30 mouse cellular contexts compared by ENCODE assay signal in the genomic region with DNA sequence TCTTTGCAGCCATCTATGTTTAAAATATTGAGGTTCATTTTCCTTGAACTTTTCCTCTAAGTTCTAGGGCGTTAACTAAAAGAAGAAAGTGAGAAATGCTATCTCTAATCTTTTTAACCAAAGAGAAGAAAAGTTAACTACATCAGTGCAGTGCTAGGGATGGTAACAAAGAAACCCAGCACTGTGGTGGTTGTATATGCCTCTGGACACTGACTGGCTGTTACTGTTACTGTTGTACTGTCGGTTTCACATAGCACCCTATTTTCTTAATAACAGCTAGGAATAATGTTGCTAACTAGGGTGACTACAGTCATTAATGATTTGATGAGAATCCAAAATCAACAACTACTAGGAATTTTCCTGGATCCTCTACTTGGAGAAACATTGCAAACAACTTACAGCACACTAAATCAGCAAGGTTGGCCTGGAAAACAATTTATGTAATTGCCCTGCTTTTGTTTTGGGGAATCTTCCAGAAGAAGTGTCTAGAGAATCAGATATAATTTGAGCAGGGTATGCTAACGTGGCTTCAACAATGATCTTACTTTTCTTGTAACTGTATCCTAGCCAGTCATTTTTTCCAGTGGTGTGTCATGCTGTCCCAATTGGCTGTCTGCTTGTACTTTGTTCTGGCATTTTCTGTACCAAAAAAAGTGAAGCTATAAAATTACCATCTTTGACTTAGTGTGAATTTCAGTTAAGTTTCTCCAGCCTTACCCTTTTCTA. TPM values are rescaled to one million over a fixed set of nuclear protein-coding genes. Genes with fewer than 3 reads are reported as not detected.
DNase-seq lines count a peak whose midpoint lies in the region; ATAC-seq and TF ChIP-seq lines count a peak whose summit lies in the region.
"Had no signal": no experiment of that assay in that cellular context is flagged by ENCODE, and none has a peak within 500 bp of the region (broad histone marks: within the 10 kb centered on the region; RNA-seq: fewer than 3 reads in every experiment).

No protein-coding gene starts in this region.

- H3K9ac ChIP-seq in lung, embryonic 16.5 days (ENCODE audit: low read length) = no peak overlapping the region
- H3K9ac ChIP-seq: embryonic facial prominence, embryonic 15.5 days; forebrain, embryonic 15.5 days; hindbrain, embryonic 12.5 days; limb, embryonic 12.5 days; liver, postnatal 0 days had no signal

- no peaks in the 10 kb centered on the region for H3K9me3 ChIP-seq in lung, embryonic 16.5 days (ENCODE audit: control insufficient read depth, low read length)
- H3K9me3 ChIP-seq: embryonic facial prominence, embryonic 15.5 days; forebrain, embryonic 15.5 days; G1E; hindbrain, embryonic 12.5 days; limb, embryonic 12.5 days had no signal

- no peaks in the 10 kb centered on the region for H3K36me3 ChIP-seq in lung, embryonic 16.5 days (ENCODE audit: control insufficient read depth, insufficient read depth, low read length)
- no peaks in the 10 kb centered on the region for H3K36me3 ChIP-seq in myocyte (ENCODE audit: control insufficient read depth, insufficient read depth)
- H3K36me3 ChIP-seq: embryonic facial prominence, embryonic 15.5 days; forebrain, embryonic 15.5 days; G1E; hindbrain, embryonic 12.5 days; limb, embryonic 12.5 days had no signal

- ATAC-seq in lung, embryonic 16.5 days (ENCODE audit: low read depth) = peak; percentile 69; the same call in 1 of the 2 replicates
- ATAC-seq: activated CD4-positive, CD25-positive, alpha-beta regulatory T cell, adult 4 months; forebrain, embryonic 15.5 days; intestine, postnatal 0 days; liver, postnatal 0 days had no signal

- no peak for TF ChIP-seq POLR2A in myocyte (IDR thresholded peaks at IDR 0.05; ENCODE audit: insufficient read length, low read depth)

- no peak overlapping the region for H3K4me2 ChIP-seq in lung, embryonic 16.5 days (ENCODE audit: low read depth, low read length)
- H3K4me2 ChIP-seq in myocyte (ENCODE audit: low read depth) = peak overlapping the region; percentile 31
- H3K4me2 ChIP-seq: embryonic facial prominence, embryonic 15.5 days; forebrain, embryonic 15.5 days; hindbrain, embryonic 12.5 days; limb, embryonic 12.5 days; liver, embryonic 11.5 days; midbrain, embryonic 11.5 days had no signal

- H3K4me3 ChIP-seq in gastrocnemius, adult 2 months = no peak overlapping the region
- no peak overlapping the region for H3K4me3 ChIP-seq in lung, embryonic 16.5 days (ENCODE audit: low read length)
- no peak overlapping the region for H3K4me3 ChIP-seq in myocyte
- H3K4me3 ChIP-seq: embryonic facial prominence, embryonic 15.5 days; forebrain, embryonic 15.5 days; hindbrain, embryonic 12.5 days; limb, embryonic 12.5 days had no signal

- H3K27ac ChIP-seq in gastrocnemius, adult 2 months = peak overlapping the region; percentile 71
- H3K27ac ChIP-seq in lung, embryonic 16.5 days (ENCODE audit: low read length) = peak overlapping the region; percentile 34; the same call in 1 of the 2 replicates
- H3K27ac ChIP-seq: embryonic facial prominence, embryonic 15.5 days; forebrain, embryonic 15.5 days; hindbrain, embryonic 12.5 days; limb, embryonic 12.5 days; stomach, postnatal 0 days had no signal

- no peaks in the 10 kb centered on the region for H3K27me3 ChIP-seq in lung, embryonic 16.5 days (ENCODE audit: control insufficient read depth, insufficient read depth, low read depth, low read length)
- no peaks in the 10 kb centered on the region for H3K27me3 ChIP-seq in myocyte (ENCODE audit: control insufficient read depth, insufficient read depth, insufficient read length)
- H3K27me3 ChIP-seq: CH12.LX; embryonic facial prominence, embryonic 15.5 days; forebrain, embryonic 15.5 days; hindbrain, embryonic 12.5 days; limb, embryonic 12.5 days had no signal

- H3ac ChIP-seq in myocyte (ENCODE audit: control insufficient read depth, insufficient read length) = no peak overlapping the region

- intact Hi-C loops in gastrocnemius, adult 2 months (cut with DNase I) = loop anchor here (5.0 kb wide), 1 partner anchor 277 kb away; no protein-coding TSS in a partner anchor

- no peaks in the 10 kb centered on the region for H3K4me1 ChIP-seq in lung, embryonic 16.5 days (replicated peaks; ENCODE audit: control insufficient read depth, insufficient read depth, low read length)
- H3K4me1 ChIP-seq: embryonic facial prominence, embryonic 15.5 days; forebrain, embryonic 15.5 days; hindbrain, embryonic 12.5 days; limb, embryonic 12.5 days had no signal

- no peaks in the 10 kb centered on the region for H3K79me2 ChIP-seq in myocyte (ENCODE audit: control insufficient read depth, insufficient read depth)

- DNase-seq in gastrocnemius, adult 2 months = peak; percentile 19
- DNase-seq in gastrocnemius, postnatal 25 days = no peak
- peak; percentile 5 for DNase-seq in kidney, adult 9 months
- no peak for DNase-seq in kidney, adult 11 months
- no peak for DNase-seq in lung, adult 18-20 months
- DNase-seq in urinary bladder, postnatal 36 days (ENCODE audit: low spot score in 2 of 2) = no peak
- DNase-seq: adrenal gland, postnatal 10 days; B cell, adult 2 months; cerebellum, adult 2 months; cerebellum, postnatal 25 days; heart, postnatal 14 days; kidney, postnatal 4 days; liver, postnatal 0 days; thymus, adult 2 months; thymus, postnatal 4 days had no signal

- no peak for TF ChIP-seq CTCF in gastrocnemius, adult 2 months (IDR thresholded peaks at IDR 0.05)

- whole genome bisulfite sequencing in lung, embryonic 16.5 days = 57% methylated on average over 3 of the region's 3 CpGs

TF ChIP-seq in myocyte, 11 proteins besides CTCF, POLR2A, EP300 and RAD21:
- no peak for TF ChIP-seq TCF3 (IDR thresholded peaks at IDR 0.05; ENCODE audit: insufficient read length, low read depth)
- no peak for TF ChIP-seq MYOG (IDR thresholded peaks at IDR 0.05; ENCODE audit: control insufficient read depth in 1 of 3, insufficient read depth in 1 of 3, insufficient read length in 2 of 3, low read depth in 2 of 3)
- TF ChIP-seq USF1 (IDR thresholded peaks at IDR 0.05; ENCODE audit: low read depth) = no peak
- no peak for TF ChIP-seq E2F4 (IDR thresholded peaks at IDR 0.05; ENCODE audit: insufficient read depth)
- TF ChIP-seq MAX (IDR thresholded peaks at IDR 0.05; ENCODE audit: low read depth) = no peak
- no peak for TF ChIP-seq SRF (IDR thresholded peaks at IDR 0.05; ENCODE audit: control insufficient read depth, insufficient read length, low read depth)
- no peak for TF ChIP-seq MYOD1 (IDR thresholded peaks at IDR 0.05; ENCODE audit: control insufficient read depth in 1 of 3, insufficient read length in 2 of 3, low read depth in 2 of 3)
- TF ChIP-seq TCF12 (IDR thresholded peaks at IDR 0.05; ENCODE audit: insufficient read depth, poor library complexity, severe bottlenecking) = no peak
- no peak for TF ChIP-seq POLR2AphosphoS2 (IDR thresholded peaks at IDR 0.05; ENCODE audit: insufficient read length, low read depth)
- TF ChIP-seq REST (IDR thresholded peaks at IDR 0.05; ENCODE audit: insufficient read depth, insufficient read length) = no peak
- TF ChIP-seq CEBPB (IDR thresholded peaks at IDR 0.05; ENCODE audit: insufficient read depth, poor library complexity, severe bottlenecking) = no peak

RNA-seq across cellular contexts. Expression of a gene that starts 11.8 kb away (rescaled TPM):
- total RNA-seq in gastrocnemius, adult 2 months (2021) = 100 to 1,000 TPM; 139 to 163 TPM
- 1,000 to 10,000 TPM in 1 of 2 experiments, 100 to 1,000 TPM in 1; 586 to 1,212 TPM for total RNA-seq in gastrocnemius, postnatal 25 days (2021)
- polyA plus RNA-seq in lung, embryonic 16.5 days (2015; fragmentation: Nextera tagmentation; extraction: Ambion mirVana) = 1,562 and 1,580 TPM in 2 replicates
- 708 TPM for polyA plus RNA-seq in myocyte (2012; fragmentation: generic; extraction: Trizol)
- total RNA-seq: CH12.LX; granulocyte monocyte progenitor cell, adult 5-6 weeks; megakaryocyte progenitor cell, adult 5-6 weeks had no signal
- polyA plus RNA-seq: activated CD4-positive, CD25-positive, alpha-beta regulatory T cell, adult 4 months; G1E had no signal

Comparison
In these comparisons a context has a peak if more than half of its experiments do, and no peak if none do; other contexts are left out.
1. DNase-seq: peak in gastrocnemius, adult 2 months (single experiment) and kidney, adult 9 months (single experiment); none in gastrocnemius, postnatal 25 days (single experiment), kidney, adult 11 months (single experiment), lung, adult 18-20 months (0 of 2) and urinary bladder, postnatal 36 days (0 of 2).